Mouse (Mus musculus) ES-Bruce4 (cell line): Measurements from ENCODE around the gene Tssk3.

Source experiments
- CTCF ChIP-seq: IDR thresholded peaks from one replicate; pipeline ENCODE4 v1.8.1; 2011; ENCODE audit warnings: low read depth, low read length
- EP300 ChIP-seq: IDR thresholded peaks from 2 replicates; pipeline ENCODE4 v1.6.1; 2011; ENCODE audit warnings: low read depth, low read length; ENCODE audit not compliant: insufficient read depth

GRCm38 (mm10) chr4:129509650-129510049 lies 18.8 kb upstream of the Tssk3 start:
- no peak for TF ChIP-seq EP300
- TF ChIP-seq CTCF: no peak
